Mouse (Mus musculus) spleen, adult 2 months (tissue): Measurements from ENCODE around the gene Tnrc6b.

Experiments used
- CTCF ChIP-seq: fragments of 200-500 bp; IDR thresholded peaks from 2 replicates; pipeline ENCODE4 v1.5.1; 2011; ENCODE audit warnings: mild to moderate bottlenecking, inconsistent platforms; ENCODE audit not compliant: insufficient read depth, insufficient read length, insufficient replicate concordance; ENCODE audit errors: extremely low read depth
- POLR2A ChIP-seq: fragments of 200-500 bp; IDR thresholded peaks from 2 replicates; pipeline ENCODE4 v1.6.1; 2011; ENCODE audit warnings: low read depth, low read length, inconsistent platforms

- TF ChIP-seq CTCF (no peak), POLR2A (no peak)
These were observed 20.4 kb downstream of the Tnrc6b start for GRCm38 (mm10) chr15:80731511-80731910.
